Mouse (Mus musculus) cerebellum, adult 2 months (tissue): Measurements from ENCODE around the gene Fhit. TPM values are rescaled to one million over a fixed set of nuclear protein-coding genes. Genes with fewer than 3 reads are reported as not detected.

Source experiments
- DNase-seq, 2 experiments: peaks; one replicate each; pipeline ENCODE4 v3.0.0; 2021
- H3K27ac ChIP-seq: fragments of 200-500 bp; 2 replicates; pipeline ENCODE4 v1.5.1; 2012; ENCODE audit warnings: low read length, control low read depth, inconsistent platforms; ENCODE audit not compliant: insufficient read depth
- H3K27me3 ChIP-seq: fragments of 200-500 bp; 2 replicates; pipeline ENCODE4 v1.6.1; 2012; ENCODE audit warnings: inconsistent platforms, mild to moderate bottlenecking, low read length, moderate library complexity; ENCODE audit not compliant: control insufficient read depth, insufficient read depth
- H3K4me1 ChIP-seq: fragments of 200-500 bp; 2 replicates; pipeline ENCODE4 v1.6.1; 2011; ENCODE audit warnings: low read length; ENCODE audit not compliant: control insufficient read depth, insufficient read depth
- H3K4me3 ChIP-seq: fragments of 200-500 bp; replicated peaks from 2 replicates; pipeline ENCODE3; 2011; ENCODE audit warnings: mild to moderate bottlenecking, low read depth, low read length, control low read depth; ENCODE audit not compliant: insufficient read depth
- CTCF ChIP-seq: fragments of 200-500 bp; IDR thresholded peaks from 2 replicates; pipeline ENCODE4 v1.5.1; 2011; ENCODE audit warnings: low read depth, mild to moderate bottlenecking, control low read depth, low read length, moderate library complexity, borderline replicate concordance; ENCODE audit not compliant: insufficient read depth
- POLR2A ChIP-seq: fragments of 200-500 bp; IDR thresholded peaks from 2 replicates; pipeline ENCODE4 v1.6.1; 2011; ENCODE audit warnings: low read length, control low read depth, borderline replicate concordance; ENCODE audit not compliant: insufficient read depth
- WGBS: fragments of 180-500 bp; shearing (Covaris S2); methylation state at CpG from one replicate; pipeline ENCODE4 v1.1.7; 2018; 5-methylcytosine and 5-hydroxymethylcytosine counted together
- polyA plus RNA-seq: library from polyadenylated mRNA; depleted of rRNA; stranded (reverse); fragments of >200 nt; gene quantifications from 2 replicates; pipeline ENCODE4 v1.2.3, GENCODE M21; 2012

Gene Fhit
- polyA plus RNA-seq, 1 experiment, result 10.5 TPM

DNA sequence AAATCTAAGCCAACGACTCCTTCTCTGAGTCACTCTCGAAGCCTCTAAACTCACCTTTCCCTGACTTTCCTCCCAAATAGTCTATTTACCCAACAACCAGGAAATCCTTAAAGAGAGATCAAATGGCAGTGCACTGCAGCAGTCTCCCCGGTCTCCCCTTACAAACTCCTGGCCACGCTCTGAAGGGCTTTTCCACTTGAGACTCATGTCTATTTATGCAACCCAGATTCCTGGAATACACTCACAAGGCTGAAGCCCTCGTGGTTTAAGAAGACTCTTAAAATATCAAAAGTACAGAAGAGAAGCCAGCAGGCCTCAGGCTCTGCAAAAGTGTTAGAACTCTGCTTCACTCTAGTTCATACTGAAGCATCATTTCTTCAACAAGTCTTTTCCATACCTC is 1155.6 kb downstream of the Fhit start:
- Histone ChIP-seq H3K4me1 (no peaks in the 10 kb centered on the region), H3K4me3 (no peak overlapping the region), H3K27ac (no peak overlapping the region), H3K27me3 (no peaks in the 10 kb centered on the region)
- 89% methylated on average over 5 of the region's 5 CpGs for WGBS
- TF ChIP-seq POLR2A (no peak), CTCF (no peak)
- DNase-seq, result no peak

DNA sequence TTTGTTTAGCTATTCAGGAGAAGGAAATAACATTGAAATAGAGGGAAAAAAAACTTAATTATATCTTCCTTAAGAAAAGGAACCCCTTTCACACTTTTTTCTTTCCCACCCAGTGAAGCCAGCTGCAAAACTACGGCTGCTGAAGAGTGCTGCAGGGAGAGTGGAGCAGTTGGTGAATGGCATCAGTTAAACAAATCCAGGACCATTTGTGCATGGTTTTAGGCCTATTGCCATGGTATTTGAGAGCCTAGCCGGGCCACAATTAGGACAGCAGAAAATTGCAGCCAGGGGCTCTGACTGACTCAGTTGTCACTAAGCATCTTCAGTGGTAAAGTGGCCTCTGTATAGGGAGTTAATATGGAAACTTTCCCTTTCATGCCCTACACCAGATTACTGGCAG is 1158.0 kb downstream of the Fhit start:
- no peak for DNase-seq
- Histone ChIP-seq H3K4me1 (no peaks in the 10 kb centered on the region), H3K27ac (no peak overlapping the region), H3K4me3 (no peak overlapping the region), H3K27me3 (no peaks in the 10 kb centered on the region)
- TF ChIP-seq POLR2A, result no peak
- 25% methylated on average over 2 of the region's 2 CpGs for WGBS

DNA sequence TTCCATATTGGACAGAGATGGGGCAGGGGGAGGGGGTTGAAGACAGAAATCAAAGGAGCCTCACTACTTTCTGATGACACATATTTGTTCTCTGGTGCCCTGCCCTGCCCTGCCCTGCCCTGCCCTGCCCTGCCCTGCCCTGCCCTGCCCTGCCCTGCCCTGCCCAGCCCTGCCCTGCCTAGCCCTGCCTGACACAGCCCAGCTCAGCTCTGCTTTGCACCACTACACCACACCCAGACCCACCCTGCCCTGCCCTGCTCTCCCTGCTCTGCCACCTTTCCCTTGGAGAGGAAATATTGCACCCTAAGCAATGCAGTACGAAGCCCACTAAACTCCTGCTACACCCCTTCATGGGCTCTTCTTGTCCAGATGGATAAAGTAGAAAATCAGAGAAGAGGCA is 1171.2 kb downstream of the Fhit start:
- TF ChIP-seq CTCF (no peak), POLR2A (no peak)
- no peak overlapping the region for H3K27ac ChIP-seq
- no peak overlapping the region for H3K4me3 ChIP-seq
- no peaks in the 10 kb centered on the region for H3K4me1 ChIP-seq
- no peak for DNase-seq
- WGBS, result 95% methylated on average over 1 of the region's 1 CpGs
- no peaks in the 10 kb centered on the region for H3K27me3 ChIP-seq

DNA sequence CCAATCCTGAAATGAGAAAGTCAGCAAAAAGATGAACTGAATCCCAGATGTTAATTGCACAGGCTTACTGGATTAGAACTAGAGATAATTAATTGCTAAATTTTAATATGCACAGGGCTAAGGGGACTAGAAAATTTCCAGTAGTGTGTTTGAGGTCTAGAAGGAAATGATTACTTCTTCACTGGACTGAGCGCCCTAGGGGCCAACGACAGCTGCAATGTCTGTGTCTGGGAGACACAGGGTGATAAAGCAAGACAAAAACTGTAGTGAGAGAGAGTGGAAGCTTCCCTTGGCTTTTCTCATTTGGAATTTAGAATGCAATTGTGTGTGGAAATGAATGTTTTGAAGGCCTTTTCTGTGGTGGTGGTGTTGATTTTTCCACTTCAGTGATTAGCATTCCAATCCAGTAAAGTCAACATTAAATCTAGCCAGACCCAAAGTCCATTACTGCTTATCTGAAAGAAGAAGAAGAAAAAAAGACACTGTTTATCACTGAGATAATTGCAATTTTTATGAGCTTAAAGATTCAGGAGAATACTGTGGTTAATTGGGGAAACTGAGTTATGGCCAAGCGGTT is 1184.8 kb downstream of the Fhit start:
- 76% methylated on average over 3 of the region's 3 CpGs for WGBS
- no peaks in the 10 kb centered on the region for H3K4me1 ChIP-seq
- H3K4me3 ChIP-seq, result no peak overlapping the region
- no peak overlapping the region for H3K27ac ChIP-seq
- TF ChIP-seq CTCF, result no peak
- TF ChIP-seq POLR2A, result no peak
- DNase-seq, result no peak
- H3K27me3 ChIP-seq, result no peaks in the 10 kb centered on the region

DNA sequence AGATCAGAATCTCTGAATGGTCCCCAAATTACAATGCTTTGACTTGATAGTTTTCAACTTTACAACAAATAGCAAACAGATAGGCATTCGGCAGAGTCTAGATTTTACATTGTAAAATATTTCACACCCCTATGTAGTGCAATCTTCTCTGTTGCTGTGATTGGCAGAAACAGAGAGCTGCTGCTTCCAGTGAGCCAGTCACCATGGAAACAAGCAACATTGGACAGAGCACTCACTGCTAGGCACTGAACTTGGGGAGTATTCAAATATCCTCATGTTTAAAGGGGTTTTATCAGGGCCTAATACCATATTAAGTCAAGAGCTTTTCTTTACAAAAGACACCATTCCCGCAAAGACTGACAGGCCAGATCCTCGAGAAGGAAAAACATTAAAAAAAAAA is 1187.4 kb downstream of the Fhit start:
- TF ChIP-seq POLR2A (no peak), CTCF (no peak)
- 51% methylated on average over 3 of the region's 3 CpGs for WGBS
- no peak overlapping the region for H3K4me3 ChIP-seq
- no peaks in the 10 kb centered on the region for H3K4me1 ChIP-seq
- no peak for DNase-seq
- H3K27me3 ChIP-seq, result no peaks in the 10 kb centered on the region
- H3K27ac ChIP-seq, result no peak overlapping the region

DNA sequence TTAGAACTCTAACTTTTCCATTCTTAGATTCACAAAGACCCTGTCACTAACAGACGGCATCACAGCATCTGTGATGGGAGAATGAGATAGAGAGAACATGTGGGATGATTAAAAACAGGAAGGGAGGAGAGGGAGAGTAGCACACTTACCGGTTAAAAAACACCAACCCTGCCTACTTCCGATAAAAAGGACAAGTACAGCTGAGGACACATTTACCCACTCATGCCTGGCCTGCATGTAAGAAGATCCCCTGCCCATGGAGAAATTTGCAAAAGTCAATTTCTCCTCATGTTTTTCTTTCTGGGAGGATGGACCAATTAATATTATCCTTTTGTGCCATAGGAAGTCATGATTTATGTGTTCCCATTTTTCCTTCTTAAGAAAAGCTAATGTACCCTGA is 1198.0 kb downstream of the Fhit start:
- WGBS, result 89% methylated on average over 3 of the region's 3 CpGs
- Histone ChIP-seq H3K4me1 (no peaks in the 10 kb centered on the region), H3K4me3 (no peak overlapping the region), H3K27ac (no peak overlapping the region), H3K27me3 (no peaks in the 10 kb centered on the region)
- no peak for DNase-seq
- no peak for TF ChIP-seq POLR2A
- TF ChIP-seq CTCF, result no peak

DNA sequence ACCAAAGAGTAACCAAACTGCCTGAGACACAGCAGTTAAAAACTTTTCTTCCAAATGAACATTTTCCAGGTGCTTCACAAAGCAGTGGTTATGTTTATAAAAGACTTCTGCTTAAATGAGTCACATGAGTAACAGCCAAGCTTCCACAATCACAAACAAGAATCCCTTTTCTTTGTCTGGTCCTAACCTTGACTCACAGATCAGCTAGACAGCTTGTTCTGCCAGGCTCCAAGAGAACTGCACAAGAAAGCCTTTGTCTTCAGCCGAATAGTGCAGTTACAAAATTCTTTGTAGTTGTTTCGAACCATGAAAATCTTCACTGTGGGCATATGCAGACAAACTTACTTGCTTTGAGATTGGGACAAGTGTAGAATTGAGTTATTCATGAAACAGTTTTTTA is 1201.4 kb downstream of the Fhit start:
- DNase-seq, result no peak
- Histone ChIP-seq H3K27me3 (no peaks in the 10 kb centered on the region), H3K4me1 (no peaks in the 10 kb centered on the region), H3K4me3 (no peak overlapping the region), H3K27ac (no peak overlapping the region)
- 45% methylated on average over 2 of the region's 2 CpGs for WGBS
- no peak for TF ChIP-seq POLR2A
- no peak for TF ChIP-seq CTCF

DNA sequence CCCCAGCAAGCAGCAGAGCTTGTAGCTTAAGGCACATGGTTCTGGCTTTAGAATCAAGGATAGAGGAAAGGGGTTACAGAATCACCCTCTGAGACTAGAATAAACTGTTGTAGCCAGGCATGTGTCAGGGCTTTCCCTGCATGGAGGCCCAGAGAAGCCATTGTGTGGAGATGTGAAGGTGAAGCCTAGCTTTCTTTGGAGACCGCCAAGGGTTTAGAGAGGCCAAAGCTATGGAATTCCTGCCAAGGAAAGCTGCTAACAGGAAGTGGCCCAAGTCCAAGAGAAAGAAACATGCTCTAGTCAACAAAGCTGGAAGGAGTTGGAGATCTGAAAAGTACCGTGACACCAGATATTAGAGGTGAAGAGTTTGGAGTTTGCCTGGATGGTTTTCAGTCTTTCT is 1262.3 kb downstream of the Fhit start:
- 37% methylated on average over 2 of the region's 2 CpGs for WGBS
- TF ChIP-seq CTCF, result no peak
- TF ChIP-seq POLR2A, result no peak

More for the DNA sequence above, 1262.3 kb downstream of the Fhit start:
- Histone ChIP-seq H3K4me3 (no peak overlapping the region), H3K4me1 (no peaks in the 10 kb centered on the region), H3K27me3 (no peaks in the 10 kb centered on the region), H3K27ac (no peak overlapping the region)
- no peak for DNase-seq
